Mouse (Mus musculus): ENCODE measurements around the gene Fndc9.

DNA sequence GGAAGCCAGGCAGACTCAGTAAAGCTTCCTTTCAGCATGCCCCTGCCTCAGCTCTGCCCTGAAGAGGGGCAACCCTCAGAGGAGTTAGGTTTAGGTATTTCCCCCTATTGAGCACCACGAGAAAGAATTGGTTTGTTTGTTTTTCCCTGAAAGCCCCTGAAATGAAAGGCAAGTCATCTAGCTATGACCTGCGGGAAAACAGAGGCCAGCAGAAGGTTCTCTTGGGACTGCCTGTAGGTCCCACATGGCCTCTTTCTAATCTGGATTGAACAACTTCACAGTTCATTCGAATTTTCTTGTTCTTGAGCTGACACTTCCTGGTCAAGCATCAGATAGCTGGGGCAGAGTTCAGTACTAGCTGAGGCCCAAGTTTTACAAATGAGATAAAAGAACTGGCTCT lies 23.5 kb upstream of the Fndc9 start:
- TF ChIP-seq CTCF (conservative IDR thresholded peaks at IDR 0.05; ENCODE audit: low read length), result no peak
- TF ChIP-seq NANOG (IDR thresholded peaks at IDR 0.05; ENCODE audit: borderline replicate concordance, low read length), result no peak

Data from E14TG2a.4 (cell line).